Mouse (Mus musculus) small intestine, adult 2 months (tissue): ENCODE measurements around the gene Pold3. TPM values are rescaled to one million over a fixed set of nuclear protein-coding genes. Genes with fewer than 3 reads are reported as not detected.

Source experiments
- H3K27ac ChIP-seq: fragments of 200-500 bp; 2 replicates; pipeline ENCODE4 v1.5.1; 2012; ENCODE audit warnings: low read depth, low read length, control low read depth, inconsistent platforms; ENCODE audit not compliant: insufficient read depth
- H3K27me3 ChIP-seq: fragments of 200-500 bp; 2 replicates; pipeline ENCODE4 v1.6.1; 2012; ENCODE audit warnings: mild to moderate bottlenecking, moderate library complexity, low read length, inconsistent platforms; ENCODE audit not compliant: control insufficient read depth, insufficient read depth
- H3K36me3 ChIP-seq: fragments of 200-500 bp; 2 replicates; pipeline ENCODE4 v1.6.1; 2012; ENCODE audit warnings: mild to moderate bottlenecking, low read length, control low read depth, inconsistent platforms; ENCODE audit not compliant: control insufficient read depth, insufficient read depth
- H3K4me1 ChIP-seq: fragments of 200-500 bp; 2 replicates; pipeline ENCODE4 v1.6.1; 2012; ENCODE audit warnings: low read length, inconsistent platforms, mixed read lengths; ENCODE audit not compliant: control insufficient read depth, insufficient read depth, insufficient read length
- H3K4me3 ChIP-seq: fragments of 200-500 bp; 2 replicates; pipeline ENCODE4 v1.5.1; 2012; ENCODE audit warnings: low read depth, mild to moderate bottlenecking, control low read depth, inconsistent platforms, low read length, moderate library complexity
- CTCF ChIP-seq: fragments of 200-500 bp; IDR thresholded peaks from 2 replicates; pipeline ENCODE4 v1.5.1; 2012; ENCODE audit warnings: low read depth, mild to moderate bottlenecking, control low read depth, inconsistent platforms, low read length, moderate library complexity, mixed read lengths; ENCODE audit not compliant: insufficient replicate concordance, insufficient read length; ENCODE audit errors: extremely low read depth
- POLR2A ChIP-seq: fragments of 200-500 bp; IDR thresholded peaks from 2 replicates; pipeline ENCODE4 v1.6.1; 2012; ENCODE audit warnings: low read depth, mild to moderate bottlenecking, control low read depth, inconsistent platforms, low read length, moderate library complexity
- whole genome bisulfite sequencing: fragments of 180-500 bp; shearing (Covaris S2); methylation state at CpG from one replicate; pipeline ENCODE4 v1.1.7; 2018; 5-methylcytosine and 5-hydroxymethylcytosine counted together
- polyA plus RNA-seq: library from polyadenylated mRNA; depleted of rRNA; stranded (reverse); fragments of >200 nt; gene quantifications from 2 replicates; pipeline ENCODE4 v1.2.3, GENCODE M21; 2012

The Pold3 gene
- polyA plus RNA-seq, 1 experiment, result 4.2 TPM

- WGBS, result 53% methylated on average over 4 of the region's 4 CpGs
- no peak overlapping the region for H3K27ac ChIP-seq
- H3K4me3 ChIP-seq, result no peak overlapping the region
- H3K36me3 ChIP-seq, result no peaks in the 10 kb centered on the region
- no peaks in the 10 kb centered on the region for H3K4me1 ChIP-seq
- H3K27me3 ChIP-seq, result no peaks in the 10 kb centered on the region
- TF ChIP-seq POLR2A (no peak), CTCF (no peak)
Observed at GRCm38 (mm10) chr7:100051904-100052303, 69.5 kb downstream of the Pold3 start.

GRCm38 (mm10) chr7:100046486-100046885, 74.9 kb downstream of the Pold3 start:
- WGBS, result 59% methylated on average over 2 of the region's 2 CpGs

GRCm38 (mm10) chr7:100043605-100044031, 77.7 kb downstream of the Pold3 start:
- Histone ChIP-seq H3K4me1 (no peaks in the 10 kb centered on the region), H3K27ac (no peak overlapping the region), H3K36me3 (no peaks in the 10 kb centered on the region), H3K27me3 (peaks cover 9% of the 10 kb centered on the region), H3K4me3 (no peak overlapping the region)
- no peak for TF ChIP-seq POLR2A
- no peak for TF ChIP-seq CTCF
- WGBS, result 40% methylated on average over 4 of the region's 4 CpGs

More at GRCm38 (mm10) chr7:100046486-100046885, 74.9 kb downstream of the Pold3 start:
- Histone ChIP-seq H3K27me3 (peaks cover 9% of the 10 kb centered on the region), H3K4me3 (no peak overlapping the region), H3K36me3 (no peaks in the 10 kb centered on the region), H3K27ac (no peak overlapping the region), H3K4me1 (no peaks in the 10 kb centered on the region)
- TF ChIP-seq POLR2A (no peak), CTCF (no peak)

DNA sequence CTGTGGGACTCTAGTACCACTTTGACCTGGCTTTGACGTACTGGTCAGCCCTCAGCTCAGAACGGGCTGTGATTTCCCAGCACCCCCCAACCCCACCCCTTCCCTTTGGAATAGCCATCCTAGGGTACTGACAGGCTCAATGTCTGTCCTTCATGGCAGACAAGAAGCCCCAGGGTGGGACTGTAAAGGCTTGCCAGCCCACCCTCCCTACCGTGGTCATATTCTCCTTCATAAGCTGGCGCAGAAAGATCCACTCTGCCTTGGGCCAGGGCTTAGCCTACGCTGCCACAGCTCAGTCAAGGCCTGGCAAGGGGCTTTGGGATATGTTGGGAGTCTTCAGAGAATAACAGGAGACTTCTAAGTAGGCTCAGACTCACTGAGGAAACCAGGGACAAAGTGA, 78.3 kb downstream of the Pold3 start:
- no peaks in the 10 kb centered on the region for H3K36me3 ChIP-seq
- no peaks in the 10 kb centered on the region for H3K4me1 ChIP-seq
- H3K27me3 ChIP-seq, result peaks cover 9% of the 10 kb centered on the region
- H3K27ac ChIP-seq, result no peak overlapping the region
- WGBS, result 88% methylated on average over 5 of the region's 5 CpGs
- TF ChIP-seq CTCF, result no peak
- TF ChIP-seq POLR2A, result no peak
- no peak overlapping the region for H3K4me3 ChIP-seq

GRCm38 (mm10) chr7:100042120-100042519, 79.2 kb downstream of the Pold3 start:
- TF ChIP-seq CTCF (no peak), POLR2A (no peak)
- Histone ChIP-seq H3K4me3 (no peak overlapping the region), H3K27ac (no peak overlapping the region), H3K4me1 (no peaks in the 10 kb centered on the region), H3K27me3 (peaks cover 9% of the 10 kb centered on the region), H3K36me3 (no peaks in the 10 kb centered on the region)
- WGBS, result 23% methylated on average over 31 of the region's 31 CpGs

GRCm38 (mm10) chr7:100036495-100036894, 84.9 kb downstream of the Pold3 start:
- Histone ChIP-seq H3K27ac (no peak overlapping the region), H3K4me1 (no peaks in the 10 kb centered on the region), H3K36me3 (no peaks in the 10 kb centered on the region), H3K4me3 (no peak overlapping the region), H3K27me3 (no peaks in the 10 kb centered on the region)
- 79% methylated on average over 3 of the region's 3 CpGs for WGBS
- no peak for TF ChIP-seq POLR2A

- Histone ChIP-seq H3K4me3 (no peak overlapping the region), H3K4me1 (no peaks in the 10 kb centered on the region), H3K36me3 (no peaks in the 10 kb centered on the region), H3K27me3 (no peaks in the 10 kb centered on the region), H3K27ac (no peak overlapping the region)
- TF ChIP-seq POLR2A (no peak), CTCF (no peak)
- WGBS, result 72% methylated on average over 7 of the region's 7 CpGs
Observed at GRCm38 (mm10) chr7:100036050-100036449, 85.3 kb downstream of the Pold3 start.

GRCm38 (mm10) chr7:100034815-100035463, 86.4 kb downstream of the Pold3 start:
- WGBS, result 84% methylated on average over 11 of the region's 11 CpGs
- H3K4me1 ChIP-seq, result no peaks in the 10 kb centered on the region
- no peaks in the 10 kb centered on the region for H3K27me3 ChIP-seq
- H3K36me3 ChIP-seq, result no peaks in the 10 kb centered on the region
- no peak overlapping the region for H3K4me3 ChIP-seq
- H3K27ac ChIP-seq, result no peak overlapping the region
- TF ChIP-seq CTCF (no peak), POLR2A (no peak)
